Mouse (Mus musculus): ENCODE data around the gene Syngr3.
"Not testable (repeated sequence)": the region's sequence is repeated elsewhere in the genome, so short reads cannot be mapped to it uniquely, and the experiment has no call there.

Syngr3 gene

GRCm38 (mm10) chr17:24719494-24720222 is 29.9 kb upstream of the Syngr3 start:
- DNase-seq: peak; percentile 98

- DNase-seq: not testable (repeated sequence)
Observed at GRCm38 (mm10) chr17:24718938-24719337, 29.2 kb upstream of the Syngr3 start.

- no peak for DNase-seq
Observed at GRCm38 (mm10) chr17:24717943-24718342, 28.2 kb upstream of the Syngr3 start, which contains the start of the genes Rnf151 and Rps2. TSS of gene Rnf151 (minus strand) at chr17:24718063. TSS of gene Rps2 (plus strand) at chr17:24718116.

GRCm38 (mm10) chr17:24716166-24716682 is 26.5 kb upstream of the Syngr3 start:
- no peak for DNase-seq

- no peak for DNase-seq
Observed at GRCm38 (mm10) chr17:24715556-24715955, 25.8 kb upstream of the Syngr3 start.

- no peak for DNase-seq
Observed at GRCm38 (mm10) chr17:24708646-24709045, 18.9 kb upstream of the Syngr3 start.

GRCm38 (mm10) chr17:24707801-24708425 is 18.2 kb upstream of the Syngr3 start:
- DNase-seq: no peak

- peak; percentile 95 for DNase-seq
Observed at GRCm38 (mm10) chr17:24706982-24707800, 17.4 kb upstream of the Syngr3 start, which contains the start of gene Tbl3. TSS of gene Tbl3 (minus strand) at chr17:24707660.

GRCm38 (mm10) chr17:24705821-24706220 is 16.1 kb upstream of the Syngr3 start:
- DNase-seq: no peak

- DNase-seq: no peak
Observed at GRCm38 (mm10) chr17:24701251-24701650, 11.5 kb upstream of the Syngr3 start.

- DNase-seq: no peak
Observed at GRCm38 (mm10) chr17:24699473-24699872, 9.7 kb upstream of the Syngr3 start.

- DNase-seq: no peak
Observed at GRCm38 (mm10) chr17:24698715-24699114, 9.0 kb upstream of the Syngr3 start.

GRCm38 (mm10) chr17:24697985-24698384 is 8.2 kb upstream of the Syngr3 start:
- DNase-seq: no peak

GRCm38 (mm10) chr17:24696011-24696697 is 6.4 kb upstream of the Syngr3 start, which contains the start of the genes Gfer and Noxo1:
TSS of gene Gfer (minus strand) at chr17:24696156.
TSS of gene Noxo1 (plus strand) at chr17:24696234.
- peak; percentile 89 for DNase-seq

GRCm38 (mm10) chr17:24695326-24696010 is 5.7 kb upstream of the Syngr3 start:
- DNase-seq: no peak

- DNase-seq: no peak
Observed at GRCm38 (mm10) chr17:24692385-24692784, 2.6 kb upstream of the Syngr3 start.

- DNase-seq: no peak
Observed at GRCm38 (mm10) chr17:24687599-24687998, 2.2 kb downstream of the Syngr3 start.

- DNase-seq: peak; percentile 64
Observed at GRCm38 (mm10) chr17:24687146-24687595, 2.6 kb downstream of the Syngr3 start.

- peak; percentile 49 for DNase-seq
Observed at GRCm38 (mm10) chr17:24686514-24686913, 3.2 kb downstream of the Syngr3 start.

- DNase-seq: no peak
Observed at GRCm38 (mm10) chr17:24677500-24678080, 12.2 kb downstream of the Syngr3 start.

GRCm38 (mm10) chr17:24676877-24677276 is 12.9 kb downstream of the Syngr3 start:
- DNase-seq: no peak
